Mouse (Mus musculus) cerebral cortex, adult 2 months (tissue): ENCODE data around the gene Pabpn1.

ENCODE experiments used
- WGBS: fragments of 180-500 bp; shearing (Covaris S2); methylation state at CpG from one replicate; pipeline ENCODE4 v1.1.7; 2018; 5-methylcytosine and 5-hydroxymethylcytosine counted together

Pabpn1 gene

DNA sequence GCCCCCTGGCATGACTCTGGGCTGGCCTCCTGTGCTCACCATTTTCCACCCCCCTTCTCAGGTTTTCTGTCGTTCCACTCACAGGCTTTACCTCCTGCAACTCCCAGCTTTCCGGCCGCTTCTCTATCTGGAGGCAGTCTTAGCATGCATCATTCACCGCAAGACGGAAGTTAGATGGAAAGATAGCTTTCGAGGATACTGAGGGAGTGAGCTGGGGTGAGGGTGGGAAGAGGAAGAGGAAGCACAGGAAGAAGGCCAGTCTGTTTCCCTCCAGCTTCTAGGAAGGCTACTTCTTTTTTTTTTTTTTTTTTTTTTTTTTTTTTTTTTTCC lies 44.5 kb downstream of the Pabpn1 start:
- 48% methylated on average over 6 of the region's 6 CpGs for WGBS

DNA sequence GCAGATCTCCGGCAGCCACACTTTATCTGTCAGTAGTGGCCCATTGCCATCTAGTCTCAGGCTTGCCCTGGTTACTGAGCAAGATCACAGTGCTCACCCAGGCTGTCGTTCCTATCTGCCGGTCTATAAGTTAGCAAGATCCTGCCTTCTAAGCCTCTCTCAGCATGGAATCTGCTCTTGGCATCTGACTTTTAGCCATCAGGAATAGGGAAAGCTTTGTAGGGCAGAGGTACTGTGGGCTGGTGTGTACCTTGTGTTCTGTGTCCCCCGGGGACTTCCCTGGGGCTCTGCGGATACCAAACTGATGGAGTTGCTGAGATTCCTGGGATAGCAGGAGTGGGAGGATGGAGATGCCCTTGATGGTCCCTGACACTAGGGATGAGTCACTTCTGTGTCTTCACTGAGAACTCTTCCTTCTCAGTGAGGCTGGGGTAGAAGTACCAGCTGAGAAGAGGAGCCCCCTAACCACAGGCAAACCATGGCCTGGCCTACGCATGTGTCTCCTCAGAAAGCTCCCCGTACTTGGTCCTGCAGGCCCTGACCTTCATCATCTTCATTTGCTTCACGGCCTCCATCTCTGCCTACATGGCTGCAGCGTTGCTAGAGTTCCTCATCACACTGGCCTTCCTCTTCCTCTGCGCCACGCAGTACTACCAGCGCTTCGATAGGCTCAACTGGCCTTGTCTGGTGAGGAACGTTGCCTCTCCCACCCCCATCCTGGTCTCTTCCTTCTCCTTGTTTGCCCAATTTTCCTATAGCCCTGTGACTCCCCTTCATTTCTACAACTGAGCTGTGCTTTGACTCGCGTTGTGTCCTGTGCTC lies 45.3 kb downstream of the Pabpn1 start:
- 80% methylated on average over 16 of the region's 16 CpGs for WGBS

DNA sequence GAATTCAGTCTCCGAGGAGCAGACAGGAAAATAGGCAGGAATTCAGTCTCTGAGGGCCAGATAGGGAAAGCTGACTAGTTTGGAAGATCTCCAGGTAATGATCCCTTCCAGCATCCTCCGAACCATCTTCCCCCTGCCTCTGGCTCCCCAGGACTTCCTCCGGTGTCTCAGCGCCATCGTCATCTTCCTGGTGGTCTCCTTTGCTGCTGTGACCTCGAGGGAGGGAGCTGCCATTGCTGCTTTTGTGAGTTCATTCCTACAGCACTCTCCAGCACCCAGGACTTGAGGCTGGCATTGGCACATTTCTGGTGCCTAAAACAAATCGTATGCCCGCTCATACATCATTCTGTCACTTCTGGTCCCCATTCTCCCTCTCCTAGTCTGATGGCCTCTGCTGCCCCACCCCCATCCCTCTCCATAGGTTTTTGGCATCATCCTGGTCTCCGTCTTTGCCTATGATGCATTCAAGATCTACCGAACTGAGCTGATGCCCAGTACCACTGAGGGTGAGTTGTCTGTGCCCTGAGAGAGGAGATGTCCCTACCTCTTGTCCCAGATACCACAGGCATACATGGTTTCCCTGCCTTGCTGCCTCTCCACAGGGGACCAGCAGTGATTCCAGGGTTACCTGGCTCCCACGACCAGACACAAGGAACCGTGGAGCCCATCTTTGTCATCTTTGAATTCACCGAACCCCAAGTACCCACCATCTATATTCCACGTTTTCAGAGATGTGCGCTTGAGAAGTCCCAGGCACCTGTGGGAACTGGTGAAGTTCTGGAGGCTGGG lies 46.3 kb downstream of the Pabpn1 start:
- 80% methylated on average over 15 of the region's 15 CpGs for WGBS

DNA sequence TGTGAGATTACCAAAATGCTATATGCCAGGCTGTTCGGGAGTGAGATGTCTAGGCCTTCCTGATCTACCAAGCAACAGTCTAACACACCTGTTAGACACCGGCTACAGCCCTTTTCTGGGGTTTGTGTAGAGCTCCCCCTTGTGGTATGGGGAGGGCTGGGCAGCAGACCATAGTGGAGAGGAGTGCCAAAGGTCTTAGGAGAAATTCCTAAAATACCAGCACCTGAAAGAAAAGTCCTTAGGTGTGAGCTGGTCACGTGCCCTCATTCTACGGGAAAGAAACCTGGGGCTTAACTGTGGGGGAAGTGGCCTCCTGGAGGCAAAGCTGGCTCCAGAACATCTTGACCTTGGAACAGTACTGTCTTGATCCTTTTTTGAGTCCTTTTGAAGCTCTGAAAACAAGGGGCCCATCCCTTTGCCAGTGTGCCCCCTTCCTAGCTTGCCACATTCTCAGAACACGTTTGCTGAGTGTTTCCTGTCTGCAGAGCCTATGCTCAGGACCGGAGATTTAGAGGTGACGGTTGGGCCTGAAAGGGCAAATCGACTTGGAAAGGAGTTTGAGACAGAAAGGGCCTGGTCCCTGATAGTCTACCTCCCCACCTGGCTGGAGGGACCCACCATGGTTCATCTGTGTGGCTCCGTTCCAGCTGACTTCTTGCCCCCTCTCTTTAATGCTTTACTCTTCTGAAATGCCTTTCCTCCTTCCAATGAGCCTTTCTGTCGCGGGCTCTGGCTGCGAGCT lies 47.3 kb downstream of the Pabpn1 start:
- WGBS = 69% methylated on average over 12 of the region's 12 CpGs

DNA sequence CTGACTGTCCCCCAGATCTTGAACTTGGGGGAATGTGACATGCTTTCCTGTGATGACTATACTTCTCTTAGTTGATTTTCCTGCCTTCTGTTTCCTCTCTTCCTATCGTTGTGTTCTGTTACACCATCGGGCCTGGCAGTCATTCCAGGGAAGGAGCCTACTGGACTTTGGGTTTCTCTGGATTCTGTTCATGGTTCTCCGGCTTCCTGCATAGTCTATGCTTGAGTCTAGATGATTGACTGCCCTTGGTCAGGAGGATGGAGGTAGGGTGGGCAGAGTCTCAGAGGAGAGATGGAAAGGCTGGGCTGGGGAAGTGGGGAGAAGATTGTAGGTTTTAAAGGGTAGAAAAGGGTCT lies 47.9 kb downstream of the Pabpn1 start:
- WGBS = 71% methylated on average over 3 of the region's 3 CpGs

GRCm38 (mm10) chr14:54941024-54941978 lies 49.0 kb downstream of the Pabpn1 start:
- 67% methylated on average over 13 of the region's 13 CpGs for WGBS

GRCm38 (mm10) chr14:54942479-54942878 lies 50.2 kb downstream of the Pabpn1 start:
- WGBS = 89% methylated on average over 8 of the region's 8 CpGs

GRCm38 (mm10) chr14:54943971-54944370 lies 51.7 kb downstream of the Pabpn1 start:
- WGBS = 94% methylated on average over 7 of the region's 7 CpGs

DNA sequence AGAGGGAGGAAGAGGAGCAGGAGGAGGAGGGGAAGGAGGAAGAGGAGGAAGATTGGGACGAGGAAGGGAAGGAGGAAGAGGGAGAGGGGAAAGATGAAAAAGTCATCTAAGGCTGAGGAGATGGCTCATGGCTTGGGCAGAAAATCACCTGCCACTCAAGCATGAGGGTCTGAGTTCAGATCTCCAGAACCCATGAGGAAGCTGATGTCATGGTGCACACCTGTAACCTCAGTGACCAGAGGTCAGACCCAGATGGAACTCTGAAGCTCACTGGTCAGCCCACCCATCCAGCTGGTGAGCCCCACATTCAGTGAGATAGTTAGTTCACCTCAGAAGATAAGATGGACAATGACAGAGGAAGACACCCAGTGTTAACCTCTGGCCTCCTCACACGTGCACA lies 52.6 kb downstream of the Pabpn1 start:
- 63% methylated on average over 2 of the region's 2 CpGs for WGBS

GRCm38 (mm10) chr14:54945975-54946704 lies 53.8 kb downstream of the Pabpn1 start:
- 84% methylated on average over 19 of the region's 19 CpGs for WGBS

GRCm38 (mm10) chr14:54947008-54947407 lies 54.7 kb downstream of the Pabpn1 start:
- WGBS = 92% methylated on average over 11 of the region's 11 CpGs
